Mouse (Mus musculus) cerebellum, adult 2 months (tissue): ENCODE results near the gene Rnf5.

ENCODE experiments used
- CTCF ChIP-seq: fragments of 200-500 bp; IDR thresholded peaks from 2 replicates; pipeline ENCODE4 v1.5.1; 2011; ENCODE audit warnings: low read depth, mild to moderate bottlenecking, control low read depth, low read length, moderate library complexity, borderline replicate concordance; ENCODE audit not compliant: insufficient read depth
- POLR2A ChIP-seq: fragments of 200-500 bp; IDR thresholded peaks from 2 replicates; pipeline ENCODE4 v1.6.1; 2011; ENCODE audit warnings: low read length, control low read depth, borderline replicate concordance; ENCODE audit not compliant: insufficient read depth

DNA sequence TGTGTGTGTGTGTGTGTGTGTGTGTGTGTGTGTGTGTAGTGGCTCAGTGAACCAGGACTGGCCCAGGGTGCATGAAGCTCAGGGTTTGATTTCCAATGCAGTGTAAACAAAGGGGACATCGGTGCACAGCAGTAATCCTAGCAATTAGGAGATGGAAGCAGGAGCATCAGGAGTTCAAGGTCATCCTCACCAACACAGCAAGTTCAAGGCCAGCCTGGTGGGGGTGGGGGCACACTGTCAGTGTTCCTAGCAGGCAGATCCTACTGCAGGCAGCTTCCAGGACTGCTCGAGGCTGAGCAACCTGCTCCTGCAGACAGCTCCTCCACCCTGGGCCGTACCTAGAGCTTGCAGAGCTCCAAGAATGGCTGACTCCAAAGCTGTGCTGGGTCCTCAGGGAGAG lies 40.9 kb downstream of the Rnf5 start:
- TF ChIP-seq CTCF (0 out of 2 replicates have a peak, but pooled peaks have one; percentile 3), POLR2A (no peak)
